Mouse (Mus musculus): Measurements from ENCODE around the gene Pawr. TPM values are rescaled to one million over a fixed set of nuclear protein-coding genes. Genes with fewer than 3 reads are reported as not detected.

The Pawr gene
- total and polyA plus RNA-seq, 2 experiments from 2014 or later, result 2.3 to 5.1 TPM

GRCm38 (mm10) chr10:108453561-108453960, 121.6 kb downstream of the Pawr start:
- H3K9me3 ChIP-seq (ENCODE audit: low read length), result no peaks in the 10 kb centered on the region
- H3K4me3 ChIP-seq (ENCODE audit: low read depth, low read length), result no peak overlapping the region
- H3K36me3 ChIP-seq (ENCODE audit: insufficient read depth, low read length), result no peaks in the 10 kb centered on the region
- H3K27ac ChIP-seq (ENCODE audit: low read depth, low read length), result no peak overlapping the region
- no peaks in the 10 kb centered on the region for H3K4me1 ChIP-seq (ENCODE audit: insufficient read depth, low read length)
- DNase-seq (ENCODE audit: low spot score) (no peak), ATAC-seq (ENCODE audit: low FRiP score) (no peak)
- no peak overlapping the region for H3K9ac ChIP-seq (replicated peaks; ENCODE audit: low read length, poor library complexity, severe bottlenecking)
- no peaks in the 10 kb centered on the region for H3K27me3 ChIP-seq (ENCODE audit: insufficient read depth, low read length)
- no peak overlapping the region for H3K4me2 ChIP-seq (ENCODE audit: low read depth, low read length, poor library complexity, severe bottlenecking)
- no peak for TF ChIP-seq CTCF (IDR thresholded peaks at IDR 0.05)
- 78% methylated on average over 2 of the region's 2 CpGs for WGBS

GRCm38 (mm10) chr10:108454691-108455117, 122.8 kb downstream of the Pawr start:
- 87% methylated on average over 11 of the region's 11 CpGs for WGBS
- no peaks in the 10 kb centered on the region for H3K4me1 ChIP-seq (ENCODE audit: insufficient read depth, low read length)
- H3K36me3 ChIP-seq (ENCODE audit: insufficient read depth, low read length), result no peaks in the 10 kb centered on the region
- TF ChIP-seq CTCF (IDR thresholded peaks at IDR 0.05), result no peak
- H3K27me3 ChIP-seq (ENCODE audit: insufficient read depth, low read length), result no peaks in the 10 kb centered on the region
- DNase-seq (ENCODE audit: low spot score) (no peak), ATAC-seq (ENCODE audit: low FRiP score) (no peak)
- H3K9ac ChIP-seq (replicated peaks; ENCODE audit: low read length, poor library complexity, severe bottlenecking), result no peak overlapping the region
- no peak overlapping the region for H3K27ac ChIP-seq (ENCODE audit: low read depth, low read length)
- H3K4me3 ChIP-seq (ENCODE audit: low read depth, low read length), result no peak overlapping the region
- no peak overlapping the region for H3K4me2 ChIP-seq (ENCODE audit: low read depth, low read length, poor library complexity, severe bottlenecking)
- no peaks in the 10 kb centered on the region for H3K9me3 ChIP-seq (ENCODE audit: low read length)

DNA sequence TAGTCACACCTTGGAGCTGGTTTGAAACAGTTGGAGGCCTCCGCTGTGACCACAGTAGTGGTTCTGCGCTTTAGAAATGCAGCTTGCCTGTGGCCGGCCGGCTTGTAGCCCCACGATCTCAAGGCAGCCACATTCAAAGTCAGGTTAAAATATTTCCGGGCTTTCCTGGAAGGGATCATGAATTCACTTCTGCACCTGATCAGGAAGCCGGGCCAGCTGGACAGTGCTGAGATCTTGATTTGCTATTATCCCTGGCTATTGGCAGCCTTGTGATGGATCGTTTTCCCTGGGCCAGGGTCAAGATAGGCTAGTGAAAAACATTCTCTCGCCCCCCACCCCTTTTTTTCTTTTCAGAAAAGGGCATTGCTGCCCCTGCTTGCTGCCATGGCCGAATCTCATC, 123.3 kb downstream of the Pawr start:
- WGBS, result 71% methylated on average over 10 of the region's 10 CpGs
- Histone ChIP-seq H3K4me3 (ENCODE audit: low read depth, low read length) (no peak overlapping the region), H3K27ac (ENCODE audit: low read depth, low read length) (no peak overlapping the region), H3K4me1 (ENCODE audit: insufficient read depth, low read length) (no peaks in the 10 kb centered on the region), H3K27me3 (ENCODE audit: insufficient read depth, low read length) (no peaks in the 10 kb centered on the region), H3K4me2 (ENCODE audit: low read depth, low read length, poor library complexity, severe bottlenecking) (no peak overlapping the region), H3K36me3 (ENCODE audit: insufficient read depth, low read length) (no peaks in the 10 kb centered on the region), H3K9me3 (ENCODE audit: low read length) (no peaks in the 10 kb centered on the region), H3K9ac (replicated peaks; ENCODE audit: low read length, poor library complexity, severe bottlenecking) (no peak overlapping the region)
- no peak for ATAC-seq (ENCODE audit: low FRiP score)
- no peak for DNase-seq (ENCODE audit: low spot score)
- TF ChIP-seq CTCF (IDR thresholded peaks at IDR 0.05), result no peak

DNA sequence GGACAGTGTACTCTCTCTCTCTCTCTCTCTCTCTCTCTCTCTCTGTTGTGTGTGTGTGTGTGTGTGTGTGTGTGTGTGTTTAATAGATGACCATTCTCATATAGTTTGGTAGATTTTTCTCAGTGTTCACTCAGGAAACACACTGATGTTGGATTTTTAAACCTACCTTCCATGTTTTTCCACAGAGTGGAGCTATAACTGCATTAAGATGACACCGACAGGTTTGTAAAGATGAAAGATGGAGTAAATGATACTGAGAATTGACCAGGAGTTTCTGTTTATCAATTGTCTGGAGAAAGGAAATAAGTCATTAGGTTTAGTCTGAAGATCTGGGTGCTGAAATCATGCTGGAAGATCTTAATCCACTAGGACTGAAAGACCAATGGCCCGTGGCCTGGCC, 124.0 kb downstream of the Pawr start:
- Histone ChIP-seq H3K27ac (ENCODE audit: low read depth, low read length) (no peak overlapping the region), H3K27me3 (ENCODE audit: insufficient read depth, low read length) (no peaks in the 10 kb centered on the region), H3K9ac (replicated peaks; ENCODE audit: low read length, poor library complexity, severe bottlenecking) (no peak overlapping the region), H3K36me3 (ENCODE audit: insufficient read depth, low read length) (no peaks in the 10 kb centered on the region), H3K4me2 (ENCODE audit: low read depth, low read length, poor library complexity, severe bottlenecking) (no peak overlapping the region), H3K4me3 (ENCODE audit: low read depth, low read length) (no peak overlapping the region), H3K4me1 (ENCODE audit: insufficient read depth, low read length) (no peaks in the 10 kb centered on the region), H3K9me3 (ENCODE audit: low read length) (no peaks in the 10 kb centered on the region)
- ATAC-seq (ENCODE audit: low FRiP score) (no peak), DNase-seq (ENCODE audit: low spot score) (peak; percentile 62)
- 76% methylated on average over 2 of the region's 2 CpGs for WGBS
- TF ChIP-seq CTCF (IDR thresholded peaks at IDR 0.05), result peak; percentile 78

GRCm38 (mm10) chr10:108457054-108457453, 125.1 kb downstream of the Pawr start:
- no peaks in the 10 kb centered on the region for H3K27me3 ChIP-seq (ENCODE audit: insufficient read depth, low read length)
- H3K4me3 ChIP-seq (ENCODE audit: low read depth, low read length), result no peak overlapping the region
- H3K36me3 ChIP-seq (ENCODE audit: insufficient read depth, low read length), result no peaks in the 10 kb centered on the region
- no peak for ATAC-seq (ENCODE audit: low FRiP score)
- no peaks in the 10 kb centered on the region for H3K9me3 ChIP-seq (ENCODE audit: low read length)
- no peak overlapping the region for H3K27ac ChIP-seq (ENCODE audit: low read depth, low read length)
- TF ChIP-seq CTCF (IDR thresholded peaks at IDR 0.05), result no peak
- no peaks in the 10 kb centered on the region for H3K4me1 ChIP-seq (ENCODE audit: insufficient read depth, low read length)
- DNase-seq (ENCODE audit: low spot score), result no peak
- H3K4me2 ChIP-seq (ENCODE audit: low read depth, low read length, poor library complexity, severe bottlenecking), result no peak overlapping the region
- H3K9ac ChIP-seq (replicated peaks; ENCODE audit: low read length, poor library complexity, severe bottlenecking), result no peak overlapping the region
- WGBS, result 100% methylated on average over 2 of the region's 2 CpGs

DNA sequence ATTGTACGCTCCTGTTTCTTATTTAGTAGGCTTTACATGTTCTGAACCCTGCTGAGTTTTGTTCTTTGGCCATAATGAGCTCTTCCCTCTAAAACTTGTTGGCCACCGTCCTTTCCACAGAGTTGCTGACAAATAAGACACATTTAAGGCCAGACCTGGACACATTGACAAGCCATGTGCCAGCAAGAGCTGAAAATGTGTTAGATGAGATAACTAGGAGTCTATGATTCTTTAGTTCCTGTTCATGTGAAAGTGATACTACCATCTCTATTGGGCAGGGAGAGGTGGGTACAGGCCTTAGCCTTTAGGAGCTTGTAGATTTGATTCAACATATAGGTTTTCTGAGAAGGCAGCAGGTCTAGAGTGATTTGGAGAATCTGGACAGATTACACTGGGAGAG, 129.9 kb downstream of the Pawr start:
- no peaks in the 10 kb centered on the region for H3K4me1 ChIP-seq (ENCODE audit: insufficient read depth, low read length)
- no peak for DNase-seq (ENCODE audit: low spot score)
- TF ChIP-seq CTCF (IDR thresholded peaks at IDR 0.05), result no peak
- no peak overlapping the region for H3K4me2 ChIP-seq (ENCODE audit: low read depth, low read length, poor library complexity, severe bottlenecking)
- H3K36me3 ChIP-seq (ENCODE audit: insufficient read depth, low read length), result no peaks in the 10 kb centered on the region
- H3K9ac ChIP-seq (replicated peaks; ENCODE audit: low read length, poor library complexity, severe bottlenecking), result no peak overlapping the region
- no peak overlapping the region for H3K4me3 ChIP-seq (ENCODE audit: low read depth, low read length)
- WGBS, result 59% methylated on average over 2 of the region's 2 CpGs
- no peaks in the 10 kb centered on the region for H3K9me3 ChIP-seq (ENCODE audit: low read length)
- no peak overlapping the region for H3K27ac ChIP-seq (ENCODE audit: low read depth, low read length)
- no peak for ATAC-seq (ENCODE audit: low FRiP score)
- H3K27me3 ChIP-seq (ENCODE audit: insufficient read depth, low read length), result no peaks in the 10 kb centered on the region

Small RNA genes within 50 kb of the gene (microRNA-seq; reads per million reads assigned to microRNA genes)
- not detected for gene Gm25591 (ENCODE audit: borderline number of aligned reads)

Other genes starting within 250 kb of the Pawr start
- gene Ppp1r12a, start 169.9 kb upstream of the Pawr start, total RNA-seq (2014; rRNA removed), result 71.7 and 83.9 TPM in 2 replicates
- 52.0 and 54.3 TPM in 2 replicates for gene Ppp1r12a, start 169.9 kb upstream of the Pawr start, polyA plus RNA-seq (2015; fragmentation: Nextera tagmentation; extraction: Ambion mirVana)

All from midbrain, postnatal 0 days (tissue).